Mouse (Mus musculus) left cerebral cortex, adult 11 months (tissue): ENCODE measurements around the gene Btbd35f23.
"Not testable (repeated sequence)": the region's sequence is repeated elsewhere in the genome, so short reads cannot be mapped to it uniquely, and the experiment has no call there.

Source experiments
- DNase-seq: peaks from one replicate; pipeline ENCODE4 v3.0.0; 2022; ENCODE audit warnings: low spot score

Gene Btbd35f23

DNA sequence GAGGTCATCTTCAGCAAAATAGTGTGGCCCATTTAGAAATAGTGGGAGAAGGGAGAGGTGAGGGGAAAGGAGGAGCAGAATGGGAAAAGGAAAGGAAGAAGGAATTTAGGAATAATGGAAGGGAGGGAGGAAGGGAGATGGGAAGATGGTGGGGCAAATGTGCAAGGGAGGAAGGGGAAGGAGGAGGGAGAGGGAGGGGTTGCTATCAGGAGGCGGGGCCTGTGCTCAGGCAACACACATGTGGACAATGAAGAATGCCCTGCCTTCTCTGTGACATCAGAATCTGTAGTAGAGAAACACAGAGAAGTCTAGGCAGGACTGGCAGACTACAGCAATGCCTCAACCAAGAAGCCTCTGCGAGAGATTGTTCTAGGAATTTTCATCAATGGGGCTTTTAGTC is at the start of gene Btbd35f23:
Btbd35f23 (plus strand) TSS at position 301 of the 400 bp plus-strand sequence.
- DNase-seq, result not testable (repeated sequence)
